Comparison of ENCODE assay signal across 8 mouse cellular contexts in the genomic region with DNA sequence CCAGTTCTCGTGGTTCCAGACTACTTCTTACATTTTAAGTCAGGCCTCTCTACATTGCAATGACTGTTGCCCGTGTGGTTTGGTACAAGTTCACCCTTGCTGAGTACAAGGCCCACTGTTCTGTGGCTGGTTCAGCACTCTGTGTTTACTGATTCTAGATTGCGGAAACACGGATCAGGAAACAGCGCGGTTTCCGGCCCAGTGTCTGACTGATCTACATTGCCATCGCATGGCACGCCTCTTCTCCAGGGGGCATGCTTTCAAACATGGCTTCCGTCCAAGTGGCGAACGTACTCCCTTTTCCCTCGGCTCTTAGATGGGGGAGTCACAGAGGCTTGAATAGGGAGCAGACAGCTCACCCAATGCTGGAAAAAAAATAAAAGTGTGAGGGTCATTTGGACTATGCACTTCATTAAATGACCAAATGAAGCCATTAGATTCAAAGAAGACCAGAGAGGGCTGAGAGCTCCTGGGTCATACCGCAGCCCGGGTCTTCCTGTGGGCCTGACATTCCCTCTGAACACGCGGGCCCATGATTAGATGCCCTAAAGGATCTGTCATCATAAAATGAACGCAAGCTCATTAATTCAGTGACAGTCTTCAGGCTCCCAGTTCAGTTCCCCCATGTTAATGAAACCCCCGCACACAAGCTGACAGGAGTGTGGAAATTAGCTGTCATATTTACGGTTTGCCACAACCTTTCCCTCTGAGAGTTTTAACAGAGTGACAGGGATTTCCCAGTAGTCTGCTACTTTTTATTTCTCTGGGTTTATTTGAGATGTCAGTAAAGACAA.
DNase-seq lines count a peak whose midpoint lies in the region; ATAC-seq and TF ChIP-seq lines count a peak whose summit lies in the region.

No protein-coding gene starts in this region.

- H3K9ac ChIP-seq in forebrain, embryonic 12.5 days = no peak overlapping the region

- H3K27me3 ChIP-seq in forebrain, embryonic 12.5 days = no peaks in the 10 kb centered on the region
- H3K27me3 ChIP-seq in forebrain, embryonic 10.5 days (ENCODE audit: poor library complexity, severe bottlenecking) = no peaks in the 10 kb centered on the region

- no peak overlapping the region for H3K4me3 ChIP-seq in forebrain, embryonic 12.5 days (replicated peaks)
- no peak overlapping the region for H3K4me3 ChIP-seq in forebrain, embryonic 10.5 days
- H3K4me3 ChIP-seq in layer of hippocampus, adult 2 months = no peak overlapping the region

- WGBS in forebrain, embryonic 12.5 days = 78% methylated on average over 20 of the region's 20 CpGs
- WGBS in forebrain, embryonic 10.5 days = 93% methylated on average over 20 of the region's 20 CpGs

- peak overlapping the region; percentile 66 for H3K27ac ChIP-seq in forebrain, embryonic 12.5 days
- H3K27ac ChIP-seq in forebrain, embryonic 10.5 days = no peak overlapping the region
- no peak overlapping the region for H3K27ac ChIP-seq in layer of hippocampus, adult 2 months

- peak; percentile 52 for ATAC-seq in forebrain, embryonic 12.5 days (ENCODE audit: low FRiP score)
- ATAC-seq in granulocyte monocyte progenitor cell, adult 5-6 weeks (replicated peaks; ENCODE audit: poor library complexity, severe bottlenecking) = peak; percentile 54
- no peak for ATAC-seq in monocyte, adult 5-6 weeks (replicated peaks; ENCODE audit: insufficient number of reproducible peaks, low FRiP score, low TSS enrichment, poor library complexity, severe bottlenecking)

- H3K4me2 ChIP-seq in forebrain, embryonic 12.5 days = no peak overlapping the region

- peaks cover 16% of the 10 kb centered on the region for H3K4me1 ChIP-seq in forebrain, embryonic 12.5 days
- H3K4me1 ChIP-seq in forebrain, embryonic 10.5 days = peaks cover 12% of the 10 kb centered on the region; the same call in 1 of the 2 replicates

- no peaks in the 10 kb centered on the region for H3K36me3 ChIP-seq in forebrain, embryonic 12.5 days (replicated peaks)
- H3K36me3 ChIP-seq in forebrain, embryonic 10.5 days (replicated peaks) = no peaks in the 10 kb centered on the region

- DNase-seq in forebrain, embryonic 10.5 days (ENCODE audit: extremely low spot score, low spot score) = no peak
- peak; percentile 67 for DNase-seq in CD4-positive helper T cell, adult 2 months (ENCODE audit: low read depth, low spot score)
- peak; percentile 80 for DNase-seq in lung, postnatal 10 days
- no peak for DNase-seq in layer of hippocampus, adult 2 months (ENCODE audit: low spot score in 2 of 2)
- DNase-seq in urinary bladder, postnatal 10 days (ENCODE audit: low spot score) = no peak

- no peaks in the 10 kb centered on the region for H3K9me3 ChIP-seq in forebrain, embryonic 12.5 days
- H3K9me3 ChIP-seq in forebrain, embryonic 10.5 days = no peaks in the 10 kb centered on the region

- no peak for TF ChIP-seq CTCF in layer of hippocampus, adult 2 months (conservative IDR thresholded peaks at IDR 0.05)

Comparison
In these comparisons a context has a peak if more than half of its experiments do, and no peak if none do; other contexts are left out.
1. DNase-seq: peak in CD4-positive helper T cell, adult 2 months (single experiment) and lung, postnatal 10 days (single experiment); none in forebrain, embryonic 10.5 days (single experiment), layer of hippocampus, adult 2 months (0 of 2) and urinary bladder, postnatal 10 days (single experiment).